Mouse (Mus musculus): ENCODE measurements around the gene Ttc27. TPM values are rescaled to one million over a fixed set of nuclear protein-coding genes. Genes with fewer than 3 reads are reported as not detected.

Ttc27 gene
- polyA plus RNA-seq, 1 experiment: 7.5 TPM

- Histone ChIP-seq H3K4me1 (ENCODE audit: control insufficient read depth, insufficient read depth, insufficient read length, low read length) (peaks cover 5% of the 10 kb centered on the region; the same call in 1 of the 2 replicates), H3K4me3 (ENCODE audit: insufficient read depth, low read depth, low read length) (no peak overlapping the region), H3K27ac (replicated peaks; ENCODE audit: low read depth, low read length) (no peak overlapping the region)
Measured at GRCm38 (mm10) chr17:74715724-74716123, 1.8 kb upstream of the Ttc27 start.

- Histone ChIP-seq H3K4me3 (ENCODE audit: insufficient read depth, low read depth, low read length) (peak overlapping the region; percentile 85; the same call in 1 of the 2 replicates), H3K27ac (replicated peaks; ENCODE audit: low read depth, low read length) (no peak overlapping the region), H3K4me1 (ENCODE audit: control insufficient read depth, insufficient read depth, insufficient read length, low read length) (peaks cover 5% of the 10 kb centered on the region; the same call in 1 of the 2 replicates)
Measured at GRCm38 (mm10) chr17:74716643-74717042, 889 bp upstream of the Ttc27 start.

GRCm38 (mm10) chr17:74717091-74717617 is 378 bp upstream of the Ttc27 start:
- peaks cover 5% of the 10 kb centered on the region; the same call in 1 of the 2 replicates for H3K4me1 ChIP-seq (ENCODE audit: control insufficient read depth, insufficient read depth, insufficient read length, low read length)
- peak overlapping the region; percentile 85 for H3K4me3 ChIP-seq (ENCODE audit: insufficient read depth, low read depth, low read length)
- peak overlapping the region; percentile 69 for H3K27ac ChIP-seq (replicated peaks; ENCODE audit: low read depth, low read length)

- Histone ChIP-seq H3K4me3 (ENCODE audit: insufficient read depth, low read depth, low read length) (no peak overlapping the region), H3K4me1 (ENCODE audit: control insufficient read depth, insufficient read depth, insufficient read length, low read length) (no peaks in the 10 kb centered on the region), H3K27ac (replicated peaks; ENCODE audit: low read depth, low read length) (no peak overlapping the region)
Measured at GRCm38 (mm10) chr17:74732872-74733271, 15.3 kb downstream of the Ttc27 start.

GRCm38 (mm10) chr17:74735392-74735791 is 17.9 kb downstream of the Ttc27 start:
- H3K4me3 ChIP-seq (ENCODE audit: insufficient read depth, low read depth, low read length): no peak overlapping the region
- no peak overlapping the region for H3K27ac ChIP-seq (replicated peaks; ENCODE audit: low read depth, low read length)
- no peaks in the 10 kb centered on the region for H3K4me1 ChIP-seq (ENCODE audit: control insufficient read depth, insufficient read depth, insufficient read length, low read length)

GRCm38 (mm10) chr17:74749659-74750058 is 32.1 kb downstream of the Ttc27 start:
- no peak overlapping the region for H3K4me3 ChIP-seq (ENCODE audit: insufficient read depth, low read depth, low read length)
- H3K4me1 ChIP-seq (ENCODE audit: control insufficient read depth, insufficient read depth, insufficient read length, low read length): no peaks in the 10 kb centered on the region
- H3K27ac ChIP-seq (replicated peaks; ENCODE audit: low read depth, low read length): no peak overlapping the region

- H3K4me1 ChIP-seq (ENCODE audit: control insufficient read depth, insufficient read depth, insufficient read length, low read length): no peaks in the 10 kb centered on the region
- no peak overlapping the region for H3K4me3 ChIP-seq (ENCODE audit: insufficient read depth, low read depth, low read length)
- H3K27ac ChIP-seq (replicated peaks; ENCODE audit: low read depth, low read length): no peak overlapping the region
Measured at GRCm38 (mm10) chr17:74751026-74751425, 33.5 kb downstream of the Ttc27 start.

GRCm38 (mm10) chr17:74752906-74753627 is 35.5 kb downstream of the Ttc27 start:
- H3K27ac ChIP-seq (replicated peaks; ENCODE audit: low read depth, low read length): no peak overlapping the region
- H3K4me1 ChIP-seq (ENCODE audit: control insufficient read depth, insufficient read depth, insufficient read length, low read length): no peaks in the 10 kb centered on the region

GRCm38 (mm10) chr17:74753628-74754104 is 36.1 kb downstream of the Ttc27 start:
- Histone ChIP-seq H3K4me3 (ENCODE audit: insufficient read depth, low read depth, low read length) (no peak overlapping the region), H3K4me1 (ENCODE audit: control insufficient read depth, insufficient read depth, insufficient read length, low read length) (no peaks in the 10 kb centered on the region), H3K27ac (replicated peaks; ENCODE audit: low read depth, low read length) (no peak overlapping the region)

More at GRCm38 (mm10) chr17:74752906-74753627, 35.5 kb downstream of the Ttc27 start:
- no peak overlapping the region for H3K4me3 ChIP-seq (ENCODE audit: insufficient read depth, low read depth, low read length)

GRCm38 (mm10) chr17:74754369-74755118 is 37.0 kb downstream of the Ttc27 start:
- H3K4me3 ChIP-seq (ENCODE audit: insufficient read depth, low read depth, low read length): no peak overlapping the region
- H3K27ac ChIP-seq (replicated peaks; ENCODE audit: low read depth, low read length): no peak overlapping the region
- no peaks in the 10 kb centered on the region for H3K4me1 ChIP-seq (ENCODE audit: control insufficient read depth, insufficient read depth, insufficient read length, low read length)

GRCm38 (mm10) chr17:74769390-74769811 is 51.9 kb downstream of the Ttc27 start:
- H3K4me3 ChIP-seq (ENCODE audit: insufficient read depth, low read depth, low read length): no peak overlapping the region
- no peaks in the 10 kb centered on the region for H3K4me1 ChIP-seq (ENCODE audit: control insufficient read depth, insufficient read depth, insufficient read length, low read length)
- no peak overlapping the region for H3K27ac ChIP-seq (replicated peaks; ENCODE audit: low read depth, low read length)

- no peaks in the 10 kb centered on the region for H3K4me1 ChIP-seq (ENCODE audit: control insufficient read depth, insufficient read depth, insufficient read length, low read length)
- no peak overlapping the region for H3K27ac ChIP-seq (replicated peaks; ENCODE audit: low read depth, low read length)
- no peak overlapping the region for H3K4me3 ChIP-seq (ENCODE audit: insufficient read depth, low read depth, low read length)
Measured at GRCm38 (mm10) chr17:74772364-74772763, 54.8 kb downstream of the Ttc27 start.

GRCm38 (mm10) chr17:74773556-74773955 is 56.0 kb downstream of the Ttc27 start:
- H3K4me1 ChIP-seq (ENCODE audit: control insufficient read depth, insufficient read depth, insufficient read length, low read length): no peaks in the 10 kb centered on the region
- H3K27ac ChIP-seq (replicated peaks; ENCODE audit: low read depth, low read length): no peak overlapping the region
- H3K4me3 ChIP-seq (ENCODE audit: insufficient read depth, low read depth, low read length): no peak overlapping the region

GRCm38 (mm10) chr17:74780133-74780532 is 62.6 kb downstream of the Ttc27 start:
- Histone ChIP-seq H3K4me1 (ENCODE audit: control insufficient read depth, insufficient read depth, insufficient read length, low read length) (no peaks in the 10 kb centered on the region), H3K27ac (replicated peaks; ENCODE audit: low read depth, low read length) (no peak overlapping the region), H3K4me3 (ENCODE audit: insufficient read depth, low read depth, low read length) (no peak overlapping the region)

- Histone ChIP-seq H3K4me3 (ENCODE audit: insufficient read depth, low read depth, low read length) (no peak overlapping the region), H3K4me1 (ENCODE audit: control insufficient read depth, insufficient read depth, insufficient read length, low read length) (no peaks in the 10 kb centered on the region), H3K27ac (replicated peaks; ENCODE audit: low read depth, low read length) (no peak overlapping the region)
Measured at GRCm38 (mm10) chr17:74780627-74781026, 63.1 kb downstream of the Ttc27 start.

All from brown adipose tissue, adult 24 weeks (tissue).